Mouse (Mus musculus) ES-CJ7 (cell line): ENCODE measurements at regions not wholly inside any gene's neighbourhood (a gene's known extent, or its start where the extent isn't known, plus 50 kb on each side); places are given as distances from the start of the nearest gene placed in this dataset.

Source experiments
- DNase-seq: peaks from one replicate; pipeline ENCODE4 v3.0.0; 2011; ENCODE audit warnings: low read depth, low spot score

- no peak for DNase-seq
Observed at GRCm38 (mm10) chr2:50698841-50699240, 402.2 kb upstream of the Mmadhc start.

GRCm38 (mm10) chr2:50696575-50696974, 400.0 kb upstream of the Mmadhc start:
- DNase-seq, result no peak

GRCm38 (mm10) chr2:50694849-50695248, 398.2 kb upstream of the Mmadhc start:
- DNase-seq, result no peak

- no peak for DNase-seq
Observed at GRCm38 (mm10) chr2:50693784-50694350, 397.3 kb upstream of the Mmadhc start.

- no peak for DNase-seq
Observed at GRCm38 (mm10) chr2:50690120-50691103, 393.8 kb upstream of the Mmadhc start.

- no peak for DNase-seq
Observed at GRCm38 (mm10) chr2:50687672-50688151, 391.1 kb upstream of the Mmadhc start.

GRCm38 (mm10) chr2:50687222-50687621, 390.6 kb upstream of the Mmadhc start:
- DNase-seq, result peak; percentile 85

- no peak for DNase-seq
Observed at GRCm38 (mm10) chr2:50677456-50677855, 380.9 kb upstream of the Mmadhc start.

GRCm38 (mm10) chr2:50675736-50676550, 379.3 kb upstream of the Mmadhc start:
- DNase-seq, result no peak

- no peak for DNase-seq
Observed at GRCm38 (mm10) chr2:50674856-50675175, 378.2 kb upstream of the Mmadhc start.

GRCm38 (mm10) chr2:50674151-50674855, 377.7 kb upstream of the Mmadhc start:
- no peak for DNase-seq

GRCm38 (mm10) chr2:50669297-50669696, 372.7 kb upstream of the Mmadhc start:
- DNase-seq, result no peak

- DNase-seq, result no peak
Observed at GRCm38 (mm10) chr2:50668789-50669188, 372.2 kb upstream of the Mmadhc start.

- no peak for DNase-seq
Observed at GRCm38 (mm10) chr2:50667180-50667579, 370.6 kb upstream of the Mmadhc start.

- no peak for DNase-seq
Observed at GRCm38 (mm10) chr2:50662504-50662903, 365.9 kb upstream of the Mmadhc start.

GRCm38 (mm10) chr2:50660000-50660399, 363.4 kb upstream of the Mmadhc start:
- DNase-seq, result no peak

GRCm38 (mm10) chr2:50657826-50658225, 361.2 kb upstream of the Mmadhc start:
- DNase-seq, result no peak

GRCm38 (mm10) chr2:50656351-50656750, 359.8 kb upstream of the Mmadhc start:
- DNase-seq, result no peak

- no peak for DNase-seq
Observed at GRCm38 (mm10) chr2:50654953-50655324, 358.3 kb upstream of the Mmadhc start.

GRCm38 (mm10) chr2:50654221-50654952, 357.8 kb upstream of the Mmadhc start:
- DNase-seq, result no peak

GRCm38 (mm10) chr2:50653121-50653615, 356.6 kb upstream of the Mmadhc start:
- DNase-seq, result no peak
